Mouse (Mus musculus): ENCODE measurements at regions not wholly inside any gene's neighbourhood (a gene's known extent, or its start where the extent isn't known, plus 50 kb on each side); places are given as distances from the start of the nearest gene placed in this dataset.
A peak's percentile ranks its signal among the peaks of the same experiment; 100 is the strongest.

- no peak overlapping the region for H3K4me3 ChIP-seq (ENCODE audit: low read depth, low read length)
- no peak overlapping the region for H3K4me2 ChIP-seq (ENCODE audit: low read depth)
- no peaks in the 10 kb centered on the region for H3K4me1 ChIP-seq (ENCODE audit: insufficient read depth)
- no peak overlapping the region for H3K27ac ChIP-seq (ENCODE audit: low read depth, low read length)
- H3K9me3 ChIP-seq (ENCODE audit: low read length): no peaks in the 10 kb centered on the region
- H3K9ac ChIP-seq: no peak overlapping the region
- WGBS: 88% methylated on average over 4 of the region's 4 CpGs
- ATAC-seq (no peak), DNase-seq (no peak)
- no peaks in the 10 kb centered on the region for H3K27me3 ChIP-seq (ENCODE audit: insufficient read depth, low read length)
- no peaks in the 10 kb centered on the region for H3K36me3 ChIP-seq (ENCODE audit: insufficient read depth)
- TF ChIP-seq CTCF (IDR thresholded peaks at IDR 0.05; ENCODE audit: low read depth): no peak
These were observed 69.6 kb upstream of the Slc35b4 start for GRCm38 (mm10) chr6:34246512-34246911.

- Histone ChIP-seq H3K4me3 (ENCODE audit: low read depth, low read length) (no peak overlapping the region), H3K9ac (no peak overlapping the region), H3K27ac (ENCODE audit: low read depth, low read length) (no peak overlapping the region), H3K4me2 (ENCODE audit: low read depth) (no peak overlapping the region), H3K9me3 (ENCODE audit: low read length) (no peaks in the 10 kb centered on the region), H3K27me3 (ENCODE audit: insufficient read depth, low read length) (no peaks in the 10 kb centered on the region), H3K4me1 (ENCODE audit: insufficient read depth) (no peaks in the 10 kb centered on the region), H3K36me3 (ENCODE audit: insufficient read depth) (no peaks in the 10 kb centered on the region)
- ATAC-seq (no peak), DNase-seq (no peak)
- TF ChIP-seq CTCF (IDR thresholded peaks at IDR 0.05; ENCODE audit: low read depth): no peak
- 74% methylated on average over 3 of the region's 3 CpGs for WGBS
These were observed 66.1 kb upstream of the Slc35b4 start for GRCm38 (mm10) chr6:34243001-34243400.

GRCm38 (mm10) chr6:34242486-34242885 is 65.6 kb upstream of the Slc35b4 start:
- no peaks in the 10 kb centered on the region for H3K27me3 ChIP-seq (ENCODE audit: insufficient read depth, low read length)
- H3K27ac ChIP-seq (ENCODE audit: low read depth, low read length): no peak overlapping the region
- 27% methylated on average over 9 of the region's 9 CpGs for WGBS
- DNase-seq: no peak
- no peaks in the 10 kb centered on the region for H3K9me3 ChIP-seq (ENCODE audit: low read length)
- H3K4me3 ChIP-seq (ENCODE audit: low read depth, low read length): no peak overlapping the region
- no peak for ATAC-seq
- no peak overlapping the region for H3K9ac ChIP-seq
- H3K4me2 ChIP-seq (ENCODE audit: low read depth): no peak overlapping the region
- TF ChIP-seq CTCF (IDR thresholded peaks at IDR 0.05; ENCODE audit: low read depth): no peak
- H3K4me1 ChIP-seq (ENCODE audit: insufficient read depth): no peaks in the 10 kb centered on the region
- H3K36me3 ChIP-seq (ENCODE audit: insufficient read depth): no peaks in the 10 kb centered on the region

GRCm38 (mm10) chr6:34235132-34235531 is 58.2 kb upstream of the Slc35b4 start:
- DNase-seq (no peak), ATAC-seq (no peak)
- no peak for TF ChIP-seq CTCF (IDR thresholded peaks at IDR 0.05; ENCODE audit: low read depth)
- Histone ChIP-seq H3K9me3 (ENCODE audit: low read length) (no peaks in the 10 kb centered on the region), H3K27ac (ENCODE audit: low read depth, low read length) (no peak overlapping the region), H3K4me1 (ENCODE audit: insufficient read depth) (no peaks in the 10 kb centered on the region), H3K9ac (no peak overlapping the region), H3K27me3 (ENCODE audit: insufficient read depth, low read length) (no peaks in the 10 kb centered on the region), H3K4me2 (ENCODE audit: low read depth) (no peak overlapping the region), H3K4me3 (ENCODE audit: low read depth, low read length) (no peak overlapping the region), H3K36me3 (ENCODE audit: insufficient read depth) (no peaks in the 10 kb centered on the region)
- WGBS: 39% methylated on average over 10 of the region's 10 CpGs

GRCm38 (mm10) chr6:34234443-34235020 is 57.6 kb upstream of the Slc35b4 start:
- Histone ChIP-seq H3K9ac (no peak overlapping the region), H3K4me1 (ENCODE audit: insufficient read depth) (no peaks in the 10 kb centered on the region), H3K27me3 (ENCODE audit: insufficient read depth, low read length) (no peaks in the 10 kb centered on the region), H3K36me3 (ENCODE audit: insufficient read depth) (no peaks in the 10 kb centered on the region), H3K27ac (ENCODE audit: low read depth, low read length) (no peak overlapping the region), H3K9me3 (ENCODE audit: low read length) (no peaks in the 10 kb centered on the region), H3K4me2 (ENCODE audit: low read depth) (no peak overlapping the region), H3K4me3 (ENCODE audit: low read depth, low read length) (no peak overlapping the region)
- no peak for TF ChIP-seq CTCF (IDR thresholded peaks at IDR 0.05; ENCODE audit: low read depth)
- ATAC-seq (no peak; the same call in 1 of the 2 replicates), DNase-seq (no peak)
- WGBS: 58% methylated on average over 5 of the region's 5 CpGs

- peak; percentile 36; the same call in 1 of the 2 replicates for ATAC-seq
These were observed 54.0 kb upstream of the Slc35b4 start for GRCm38 (mm10) chr6:34230768-34231381.

GRCm38 (mm10) chr6:34227131-34227530 is 50.2 kb upstream of the Slc35b4 start:
- TF ChIP-seq CTCF (IDR thresholded peaks at IDR 0.05; ENCODE audit: low read depth): no peak
- Histone ChIP-seq H3K4me1 (ENCODE audit: insufficient read depth) (no peaks in the 10 kb centered on the region), H3K27ac (ENCODE audit: low read depth, low read length) (no peak overlapping the region), H3K36me3 (ENCODE audit: insufficient read depth) (no peaks in the 10 kb centered on the region), H3K9me3 (ENCODE audit: low read length) (no peaks in the 10 kb centered on the region), H3K4me3 (ENCODE audit: low read depth, low read length) (no peak overlapping the region), H3K4me2 (ENCODE audit: low read depth) (no peak overlapping the region), H3K9ac (no peak overlapping the region), H3K27me3 (ENCODE audit: insufficient read depth, low read length) (no peaks in the 10 kb centered on the region)
- 91% methylated on average over 4 of the region's 4 CpGs for WGBS
- ATAC-seq (no peak), DNase-seq (no peak)

More at GRCm38 (mm10) chr6:34230768-34231381, 54.0 kb upstream of the Slc35b4 start:
- H3K36me3 ChIP-seq (ENCODE audit: insufficient read depth): no peaks in the 10 kb centered on the region
- no peak overlapping the region for H3K27ac ChIP-seq (ENCODE audit: low read depth, low read length)
- H3K27me3 ChIP-seq (ENCODE audit: insufficient read depth, low read length): no peaks in the 10 kb centered on the region
- H3K4me1 ChIP-seq (ENCODE audit: insufficient read depth): no peaks in the 10 kb centered on the region
- H3K9ac ChIP-seq: no peak overlapping the region
- no peak overlapping the region for H3K4me2 ChIP-seq (ENCODE audit: low read depth)
- WGBS: 22% methylated on average over 13 of the region's 13 CpGs
- DNase-seq: peak; percentile 85
- TF ChIP-seq CTCF (IDR thresholded peaks at IDR 0.05; ENCODE audit: low read depth): peak; percentile 88
- no peak overlapping the region for H3K4me3 ChIP-seq (ENCODE audit: low read depth, low read length)
- H3K9me3 ChIP-seq (ENCODE audit: low read length): no peaks in the 10 kb centered on the region
